Mouse (Mus musculus): Measurements from ENCODE around the gene Babam2. TPM values are rescaled to one million over a fixed set of nuclear protein-coding genes. Genes with fewer than 3 reads are reported as not detected.
"Not testable (repeated sequence)": the region's sequence is repeated elsewhere in the genome, so short reads cannot be mapped to it uniquely, and the experiment has no call there.

Babam2 gene
- total and polyA plus RNA-seq, 2 experiments from 2014 or later = 31.2 to 66.2 TPM

GRCm38 (mm10) chr5:31963851-31964250, 266.4 kb downstream of the Babam2 start:
- Histone ChIP-seq H3K4me2 (ENCODE audit: low read depth, low read length) (no peak overlapping the region), H3K27me3 (ENCODE audit: insufficient read depth, low read length) (no peaks in the 10 kb centered on the region), H3K36me3 (ENCODE audit: insufficient read depth, low read length) (no peaks in the 10 kb centered on the region), H3K9me3 (ENCODE audit: low read length) (no peaks in the 10 kb centered on the region), H3K4me3 (ENCODE audit: low read length) (no peak overlapping the region), H3K9ac (replicated peaks; ENCODE audit: low read length) (no peak overlapping the region), H3K27ac (no peak overlapping the region), H3K4me1 (ENCODE audit: insufficient read depth, low read length) (no peaks in the 10 kb centered on the region)
- DNase-seq (ENCODE audit: low spot score) (no peak), ATAC-seq (no peak)
- 72% methylated on average over 2 of the region's 2 CpGs for WGBS
- TF ChIP-seq CTCF (IDR thresholded peaks at IDR 0.05; ENCODE audit: low read depth) = no peak

DNA sequence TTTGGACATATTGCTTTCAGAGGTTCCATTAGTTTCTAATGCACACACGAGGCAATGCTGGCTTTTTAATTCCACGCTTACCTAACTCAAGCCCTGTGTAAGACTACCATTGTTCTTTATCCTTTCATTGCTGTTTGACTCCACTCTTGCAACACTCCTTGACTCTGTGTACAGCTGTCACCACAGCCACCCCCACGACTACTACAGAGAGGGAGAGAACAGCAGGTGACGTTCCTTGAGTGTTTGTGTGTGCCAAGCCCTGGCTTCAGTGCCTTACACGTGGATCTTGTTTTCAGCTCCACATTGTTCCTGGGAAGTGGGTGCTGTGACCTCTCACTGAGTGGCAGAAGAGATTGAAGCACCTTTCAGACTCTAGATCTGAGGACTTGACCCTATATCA, 269.3 kb downstream of the Babam2 start:
- WGBS = 59% methylated on average over 5 of the region's 5 CpGs
- no peaks in the 10 kb centered on the region for H3K27me3 ChIP-seq (ENCODE audit: insufficient read depth, low read length)
- no peaks in the 10 kb centered on the region for H3K9me3 ChIP-seq (ENCODE audit: low read length)
- no peak overlapping the region for H3K4me2 ChIP-seq (ENCODE audit: low read depth, low read length)
- no peaks in the 10 kb centered on the region for H3K36me3 ChIP-seq (ENCODE audit: insufficient read depth, low read length)
- ATAC-seq (no peak), DNase-seq (ENCODE audit: low spot score) (no peak)
- no peak overlapping the region for H3K27ac ChIP-seq
- H3K9ac ChIP-seq (replicated peaks; ENCODE audit: low read length) = no peak overlapping the region
- H3K4me3 ChIP-seq (ENCODE audit: low read length) = no peak overlapping the region
- TF ChIP-seq CTCF (IDR thresholded peaks at IDR 0.05; ENCODE audit: low read depth) = no peak
- H3K4me1 ChIP-seq (ENCODE audit: insufficient read depth, low read length) = no peaks in the 10 kb centered on the region

- no peaks in the 10 kb centered on the region for H3K4me1 ChIP-seq (ENCODE audit: insufficient read depth, low read length)
- ATAC-seq = no peak
- H3K27me3 ChIP-seq (ENCODE audit: insufficient read depth, low read length) = no peaks in the 10 kb centered on the region
- H3K36me3 ChIP-seq (ENCODE audit: insufficient read depth, low read length) = no peaks in the 10 kb centered on the region
- no peak overlapping the region for H3K4me3 ChIP-seq (ENCODE audit: low read length)
- H3K9me3 ChIP-seq (ENCODE audit: low read length) = no peaks in the 10 kb centered on the region
- H3K27ac ChIP-seq = 0 out of 2 replicates have a peak overlapping the region, but pooled peaks have one; percentile 11
- TF ChIP-seq CTCF (IDR thresholded peaks at IDR 0.05; ENCODE audit: low read depth) = no peak
- no peak overlapping the region for H3K4me2 ChIP-seq (ENCODE audit: low read depth, low read length)
- DNase-seq (ENCODE audit: low spot score) = no peak
- H3K9ac ChIP-seq (replicated peaks; ENCODE audit: low read length) = no peak overlapping the region
- WGBS = 81% methylated on average over 4 of the region's 4 CpGs
Measured at GRCm38 (mm10) chr5:31967526-31967925, 270.0 kb downstream of the Babam2 start.

GRCm38 (mm10) chr5:31968046-31968506, 270.6 kb downstream of the Babam2 start:
- WGBS = 60% methylated on average over 6 of the region's 6 CpGs

GRCm38 (mm10) chr5:31972416-31972815, 274.9 kb downstream of the Babam2 start:
- H3K27me3 ChIP-seq (ENCODE audit: insufficient read depth, low read length); DNase-seq (ENCODE audit: low spot score); H3K4me3 ChIP-seq (ENCODE audit: low read length); H3K27ac ChIP-seq; H3K4me2 ChIP-seq (ENCODE audit: low read depth, low read length); H3K9me3 ChIP-seq (ENCODE audit: low read length); H3K36me3 ChIP-seq (ENCODE audit: insufficient read depth, low read length); H3K4me1 ChIP-seq (ENCODE audit: insufficient read depth, low read length); ATAC-seq; H3K9ac ChIP-seq (replicated peaks; ENCODE audit: low read length): not testable (repeated sequence)
- WGBS = 85% methylated on average over 1 of the region's 1 CpGs

More at GRCm38 (mm10) chr5:31968046-31968506, 270.6 kb downstream of the Babam2 start:
- Histone ChIP-seq H3K36me3 (ENCODE audit: insufficient read depth, low read length) (no peaks in the 10 kb centered on the region), H3K27ac (0 out of 2 replicates have a peak overlapping the region, but pooled peaks have one; percentile 11), H3K27me3 (ENCODE audit: insufficient read depth, low read length) (no peaks in the 10 kb centered on the region), H3K9ac (replicated peaks; ENCODE audit: low read length) (no peak overlapping the region), H3K4me1 (ENCODE audit: insufficient read depth, low read length) (no peaks in the 10 kb centered on the region), H3K4me2 (ENCODE audit: low read depth, low read length) (no peak overlapping the region), H3K4me3 (ENCODE audit: low read length) (no peak overlapping the region), H3K9me3 (ENCODE audit: low read length) (no peaks in the 10 kb centered on the region)
- DNase-seq (ENCODE audit: low spot score) (peak; percentile 20), ATAC-seq (0 out of 2 replicates have a peak, but pooled peaks have one; percentile 49)
- no peak for TF ChIP-seq CTCF (IDR thresholded peaks at IDR 0.05; ENCODE audit: low read depth)

DNA sequence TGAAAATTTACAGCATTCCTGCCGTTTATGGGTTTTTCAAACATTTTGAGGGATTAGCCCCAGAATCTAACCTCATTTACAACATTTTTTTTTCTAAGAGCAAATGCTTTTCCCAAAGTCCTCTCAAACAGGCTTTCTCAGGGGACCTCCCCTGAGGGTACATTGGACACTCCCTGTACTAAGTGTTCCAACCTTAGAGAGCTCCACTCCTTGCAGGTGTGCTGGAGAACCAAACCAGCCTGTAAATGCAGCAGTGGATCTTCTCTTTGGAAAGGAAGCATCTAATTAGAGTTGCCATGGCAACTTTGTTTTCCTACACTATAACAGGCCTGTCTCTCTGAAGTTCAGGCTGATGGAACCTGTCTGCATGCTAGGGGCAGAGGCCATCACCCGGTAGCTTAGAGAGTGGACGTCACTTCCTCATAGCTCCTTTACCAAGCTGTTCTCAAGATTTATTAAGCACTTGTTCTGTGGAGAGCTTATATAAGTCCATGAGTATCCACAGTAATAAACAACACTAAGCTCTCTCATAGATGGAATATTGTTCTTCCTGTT, 277.2 kb downstream of the Babam2 start:
- Histone ChIP-seq H3K36me3 (ENCODE audit: insufficient read depth, low read length) (no peaks in the 10 kb centered on the region), H3K27me3 (ENCODE audit: insufficient read depth, low read length) (no peaks in the 10 kb centered on the region), H3K27ac (no peak overlapping the region), H3K4me1 (ENCODE audit: insufficient read depth, low read length) (no peaks in the 10 kb centered on the region), H3K4me2 (ENCODE audit: low read depth, low read length) (no peak overlapping the region), H3K9me3 (ENCODE audit: low read length) (no peaks in the 10 kb centered on the region), H3K9ac (replicated peaks; ENCODE audit: low read length) (no peak overlapping the region), H3K4me3 (ENCODE audit: low read length) (no peak overlapping the region)
- no peak for TF ChIP-seq CTCF (IDR thresholded peaks at IDR 0.05; ENCODE audit: low read depth)
- WGBS = 61% methylated on average over 3 of the region's 3 CpGs
- ATAC-seq = no peak
- DNase-seq (ENCODE audit: low spot score) = peak; percentile 61

DNA sequence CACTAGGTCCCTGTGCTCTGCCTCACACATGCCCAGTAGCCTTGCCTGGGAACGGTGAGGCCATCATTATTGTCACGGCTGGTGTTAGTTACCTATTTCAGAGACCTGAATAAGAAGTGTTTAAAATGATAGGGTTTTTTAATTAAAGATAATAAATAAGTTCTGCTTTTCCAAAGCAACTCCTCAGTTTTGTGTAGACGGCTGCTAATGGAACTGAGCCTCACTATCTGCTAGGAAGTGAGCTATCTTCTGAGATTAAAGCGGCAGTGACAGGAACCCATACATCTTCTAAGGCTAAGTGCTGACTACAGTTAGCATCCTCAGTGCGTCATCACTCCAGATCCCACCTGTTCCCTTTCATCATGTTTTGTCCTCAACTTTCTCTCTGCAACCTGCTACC, 284.6 kb downstream of the Babam2 start:
- DNase-seq (ENCODE audit: low spot score) (no peak), ATAC-seq (no peak)
- no peaks in the 10 kb centered on the region for H3K27me3 ChIP-seq (ENCODE audit: insufficient read depth, low read length)
- TF ChIP-seq CTCF (IDR thresholded peaks at IDR 0.05; ENCODE audit: low read depth) = no peak
- H3K4me1 ChIP-seq (ENCODE audit: insufficient read depth, low read length) = no peaks in the 10 kb centered on the region
- no peaks in the 10 kb centered on the region for H3K36me3 ChIP-seq (ENCODE audit: insufficient read depth, low read length)
- H3K4me2 ChIP-seq (ENCODE audit: low read depth, low read length) = no peak overlapping the region
- H3K4me3 ChIP-seq (ENCODE audit: low read length) = no peak overlapping the region
- 93% methylated on average over 5 of the region's 5 CpGs for WGBS
- H3K27ac ChIP-seq = no peak overlapping the region
- no peak overlapping the region for H3K9ac ChIP-seq (replicated peaks; ENCODE audit: low read length)
- no peaks in the 10 kb centered on the region for H3K9me3 ChIP-seq (ENCODE audit: low read length)
